Mouse (Mus musculus): Measurements from ENCODE around the gene Glod5.

Glod5 gene

GRCm38 (mm10) chrX:7968226-7968625 is 50.1 kb downstream of the Glod5 start:
- DNase-seq (ENCODE audit: low read depth): no peak

- DNase-seq (ENCODE audit: low read depth): no peak
Measured at GRCm38 (mm10) chrX:7967596-7968201, 50.6 kb downstream of the Glod5 start.

- DNase-seq (ENCODE audit: low read depth): no peak
Measured at GRCm38 (mm10) chrX:7966161-7966560, 52.1 kb downstream of the Glod5 start.

GRCm38 (mm10) chrX:7963829-7964626 is 54.3 kb downstream of the Glod5 start:
- DNase-seq (ENCODE audit: low read depth): peak; percentile 43

- DNase-seq (ENCODE audit: low read depth): no peak
Measured at GRCm38 (mm10) chrX:7958868-7959267, 59.4 kb downstream of the Glod5 start.

Measured in induced T-regulatory cell, adult 2 months (primary cell).